Mouse (Mus musculus): ENCODE data around the gene Vmn1r139. TPM values are rescaled to one million over a fixed set of nuclear protein-coding genes. Genes with fewer than 3 reads are reported as not detected.

Gene Vmn1r139
- total and polyA plus RNA-seq, 3 experiments, result not detected

Other genes with a start within 250 kb of the Vmn1r139 start
- not detected in 2 replicates for gene Vmn1r135, start 236.7 kb upstream of the Vmn1r139 start, total RNA-seq (2012; rRNA removed)
- not detected in 2 replicates for gene Vmn1r135, start 236.7 kb upstream of the Vmn1r139 start, total RNA-seq (2014; rRNA removed)
- not detected in 2 replicates for gene Vmn1r135, start 236.7 kb upstream of the Vmn1r139 start, polyA plus RNA-seq (2012; ENCODE audit: insufficient read length, low read depth)
- not detected in 2 replicates for gene Gm5725, start 224.8 kb upstream of the Vmn1r139 start, total RNA-seq (2012; rRNA removed)
- gene Gm5725, start 224.8 kb upstream of the Vmn1r139 start, total RNA-seq (2014; rRNA removed), result not detected in 2 replicates
- not detected in 2 replicates for gene Gm5725, start 224.8 kb upstream of the Vmn1r139 start, polyA plus RNA-seq (2012; ENCODE audit: insufficient read length, low read depth)
- gene Gm5891, start 147.8 kb upstream of the Vmn1r139 start, total RNA-seq (2012; rRNA removed), result not detected in 2 replicates
- not detected in 2 replicates for gene Gm5891, start 147.8 kb upstream of the Vmn1r139 start, total RNA-seq (2014; rRNA removed)
- gene Gm5891, start 147.8 kb upstream of the Vmn1r139 start, polyA plus RNA-seq (2012; ENCODE audit: insufficient read length, low read depth), result not detected in 2 replicates
- gene Vmn1r137, start 74.5 kb upstream of the Vmn1r139 start, total RNA-seq (2012; rRNA removed), result not detected in 2 replicates
- gene Vmn1r137, start 74.5 kb upstream of the Vmn1r139 start, total RNA-seq (2014; rRNA removed), result not detected in 2 replicates
- not detected in 2 replicates for gene Vmn1r137, start 74.5 kb upstream of the Vmn1r139 start, polyA plus RNA-seq (2012; ENCODE audit: insufficient read length, low read depth)
- gene Vmn1r138, start 40.2 kb upstream of the Vmn1r139 start, total RNA-seq (2012; rRNA removed), result not detected in 2 replicates
- not detected in 2 replicates for gene Vmn1r138, start 40.2 kb upstream of the Vmn1r139 start, total RNA-seq (2014; rRNA removed)
- not detected in 2 replicates for gene Vmn1r138, start 40.2 kb upstream of the Vmn1r139 start, polyA plus RNA-seq (2012; ENCODE audit: insufficient read length, low read depth)
- gene Gm6176, start 12.8 kb upstream of the Vmn1r139 start, total RNA-seq (2012; rRNA removed), result not detected in 2 replicates
- not detected in 2 replicates for gene Gm6176, start 12.8 kb upstream of the Vmn1r139 start, total RNA-seq (2014; rRNA removed)
- gene Gm6176, start 12.8 kb upstream of the Vmn1r139 start, polyA plus RNA-seq (2012; ENCODE audit: insufficient read length, low read depth), result not detected in 2 replicates
- not detected in 2 replicates for gene Gm16451, start 49.2 kb downstream of the Vmn1r139 start, total RNA-seq (2012; rRNA removed)
- gene Gm16451, start 49.2 kb downstream of the Vmn1r139 start, total RNA-seq (2014; rRNA removed), result not detected in 2 replicates
- not detected in 2 replicates for gene Gm16451, start 49.2 kb downstream of the Vmn1r139 start, polyA plus RNA-seq (2012; ENCODE audit: insufficient read length, low read depth)
- gene Gm10666, start 65.7 kb downstream of the Vmn1r139 start, total RNA-seq (2012; rRNA removed), result not detected in 2 replicates
- not detected in 2 replicates for gene Gm10666, start 65.7 kb downstream of the Vmn1r139 start, total RNA-seq (2014; rRNA removed)
- gene Gm10666, start 65.7 kb downstream of the Vmn1r139 start, polyA plus RNA-seq (2012; ENCODE audit: insufficient read length, low read depth), result not detected in 2 replicates
- gene Vmn1r142, start 95.0 kb downstream of the Vmn1r139 start, total RNA-seq (2012; rRNA removed), result not detected in 2 replicates
- not detected in 2 replicates for gene Vmn1r142, start 95.0 kb downstream of the Vmn1r139 start, total RNA-seq (2014; rRNA removed)
- not detected in 2 replicates for gene Vmn1r142, start 95.0 kb downstream of the Vmn1r139 start, polyA plus RNA-seq (2012; ENCODE audit: insufficient read length, low read depth)
- not detected in 2 replicates for gene Vmn1r143, start 120.3 kb downstream of the Vmn1r139 start, total RNA-seq (2012; rRNA removed)
- gene Vmn1r143, start 120.3 kb downstream of the Vmn1r139 start, total RNA-seq (2014; rRNA removed), result not detected in 2 replicates
- not detected in 2 replicates for gene Vmn1r143, start 120.3 kb downstream of the Vmn1r139 start, polyA plus RNA-seq (2012; ENCODE audit: insufficient read length, low read depth)
- gene Gm8653, start 132.2 kb downstream of the Vmn1r139 start, total RNA-seq (2012; rRNA removed), result not detected in 2 replicates
- not detected in 2 replicates for gene Gm8653, start 132.2 kb downstream of the Vmn1r139 start, total RNA-seq (2014; rRNA removed)
- not detected in 2 replicates for gene Gm8653, start 132.2 kb downstream of the Vmn1r139 start, polyA plus RNA-seq (2012; ENCODE audit: insufficient read length, low read depth)
- gene Gm8453, start 160.4 kb downstream of the Vmn1r139 start, total RNA-seq (2012; rRNA removed), result not detected in 2 replicates
- not detected in 2 replicates for gene Gm8453, start 160.4 kb downstream of the Vmn1r139 start, total RNA-seq (2014; rRNA removed)
- not detected in 2 replicates for gene Gm8453, start 160.4 kb downstream of the Vmn1r139 start, polyA plus RNA-seq (2012; ENCODE audit: insufficient read length, low read depth)

Measured in CH12.LX (cell line).